Mouse (Mus musculus): Measurements from ENCODE around the gene Slc9a9. TPM values are rescaled to one million over a fixed set of nuclear protein-coding genes. Genes with fewer than 3 reads are reported as not detected.

The Slc9a9 gene
- total and polyA plus RNA-seq, 2 experiments from 2014 or later, result 6.0 to 6.7 TPM

DNA sequence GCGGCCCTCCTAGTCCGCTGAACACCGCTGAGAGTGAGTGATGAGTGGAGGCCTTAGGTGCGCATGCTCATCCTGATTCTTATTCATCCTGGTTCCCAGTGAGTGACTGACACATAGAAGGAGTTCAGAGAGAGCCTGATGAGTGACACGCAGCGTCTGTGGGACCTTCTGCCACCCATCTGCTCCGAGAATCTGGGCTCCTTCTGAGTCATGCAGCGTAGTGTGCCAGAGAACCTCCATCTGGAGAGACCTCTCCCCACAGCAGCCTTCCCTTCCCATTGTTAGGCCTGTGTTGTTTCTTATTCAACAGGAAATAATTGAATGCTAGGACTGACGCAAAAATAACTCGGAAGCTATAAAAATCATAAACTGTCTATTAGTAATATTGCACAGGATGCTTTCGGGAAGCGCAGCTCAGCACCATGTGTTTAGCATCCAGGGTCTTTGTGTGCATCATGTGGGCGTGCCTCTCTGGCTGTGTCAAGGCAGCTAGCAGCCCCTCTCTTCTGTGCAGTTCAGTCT, 498.8 kb downstream of the Slc9a9 start:
- Histone ChIP-seq H3K36me3 (ENCODE audit: insufficient read depth, low read length) (no peaks in the 10 kb centered on the region), H3K9ac (replicated peaks; ENCODE audit: low read length, poor library complexity, severe bottlenecking) (no peak overlapping the region), H3K9me3 (ENCODE audit: low read length) (no peaks in the 10 kb centered on the region), H3K4me3 (ENCODE audit: low read depth, low read length) (no peak overlapping the region), H3K4me1 (ENCODE audit: insufficient read depth, low read length) (no peaks in the 10 kb centered on the region), H3K27ac (ENCODE audit: low read depth, low read length) (no peak overlapping the region), H3K27me3 (ENCODE audit: insufficient read depth, low read length) (no peaks in the 10 kb centered on the region), H3K4me2 (ENCODE audit: low read depth, low read length, poor library complexity, severe bottlenecking) (no peak overlapping the region)
- 86% methylated on average over 13 of the region's 13 CpGs for WGBS
- DNase-seq (ENCODE audit: low spot score), result peak; percentile 68
- TF ChIP-seq CTCF (IDR thresholded peaks at IDR 0.05), result no peak
- ATAC-seq (ENCODE audit: low FRiP score), result peak; percentile 54; the same call in 1 of the 2 replicates

GRCm38 (mm10) chr9:95178170-95178569, 508.5 kb downstream of the Slc9a9 start:
- ATAC-seq (ENCODE audit: low FRiP score), result no peak
- Histone ChIP-seq H3K4me3 (ENCODE audit: low read depth, low read length) (no peak overlapping the region), H3K36me3 (ENCODE audit: insufficient read depth, low read length) (no peaks in the 10 kb centered on the region), H3K4me2 (ENCODE audit: low read depth, low read length, poor library complexity, severe bottlenecking) (no peak overlapping the region), H3K4me1 (ENCODE audit: insufficient read depth, low read length) (no peaks in the 10 kb centered on the region; the same call in 1 of the 2 replicates), H3K27ac (ENCODE audit: low read depth, low read length) (no peak overlapping the region), H3K27me3 (ENCODE audit: insufficient read depth, low read length) (no peaks in the 10 kb centered on the region), H3K9me3 (ENCODE audit: low read length) (no peaks in the 10 kb centered on the region), H3K9ac (replicated peaks; ENCODE audit: low read length, poor library complexity, severe bottlenecking) (no peak overlapping the region)
- DNase-seq (ENCODE audit: low spot score), result no peak
- WGBS, result 96% methylated on average over 3 of the region's 3 CpGs
- TF ChIP-seq CTCF (IDR thresholded peaks at IDR 0.05), result no peak

- Histone ChIP-seq H3K27ac (ENCODE audit: low read depth, low read length) (no peak overlapping the region), H3K9me3 (ENCODE audit: low read length) (no peaks in the 10 kb centered on the region), H3K27me3 (ENCODE audit: insufficient read depth, low read length) (no peaks in the 10 kb centered on the region), H3K36me3 (ENCODE audit: insufficient read depth, low read length) (no peaks in the 10 kb centered on the region), H3K4me2 (ENCODE audit: low read depth, low read length, poor library complexity, severe bottlenecking) (no peak overlapping the region), H3K4me3 (ENCODE audit: low read depth, low read length) (no peak overlapping the region), H3K9ac (replicated peaks; ENCODE audit: low read length, poor library complexity, severe bottlenecking) (no peak overlapping the region), H3K4me1 (ENCODE audit: insufficient read depth, low read length) (no peaks in the 10 kb centered on the region; the same call in 1 of the 2 replicates)
- WGBS, result 74% methylated on average over 2 of the region's 2 CpGs
- TF ChIP-seq CTCF (IDR thresholded peaks at IDR 0.05), result no peak
- ATAC-seq (ENCODE audit: low FRiP score) (no peak), DNase-seq (ENCODE audit: low spot score) (no peak)
Measured at GRCm38 (mm10) chr9:95180005-95180404, 510.3 kb downstream of the Slc9a9 start.

DNA sequence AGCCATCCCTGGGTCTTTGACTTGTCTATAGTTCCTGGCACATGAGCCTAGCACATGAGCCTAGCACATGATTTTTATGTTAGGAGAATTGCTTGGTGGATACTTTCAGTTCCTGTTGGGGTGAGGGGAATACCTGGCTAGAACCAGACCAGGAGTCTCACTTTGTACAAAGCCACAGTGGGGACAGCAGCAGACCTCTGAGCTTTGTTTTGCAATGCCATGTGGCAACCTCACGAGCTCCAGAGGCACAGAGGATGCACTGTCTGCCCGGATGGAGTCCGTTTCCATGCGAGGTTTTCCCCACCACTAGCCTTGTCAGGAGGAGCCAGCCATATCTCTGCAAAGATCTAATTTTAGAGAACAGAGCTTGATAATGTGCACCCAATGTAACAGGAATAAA, 510.9 kb downstream of the Slc9a9 start:
- no peaks in the 10 kb centered on the region for H3K36me3 ChIP-seq (ENCODE audit: insufficient read depth, low read length)
- 69% methylated on average over 4 of the region's 4 CpGs for WGBS
- H3K27ac ChIP-seq (ENCODE audit: low read depth, low read length), result no peak overlapping the region
- no peaks in the 10 kb centered on the region; the same call in 1 of the 2 replicates for H3K4me1 ChIP-seq (ENCODE audit: insufficient read depth, low read length)
- H3K4me3 ChIP-seq (ENCODE audit: low read depth, low read length), result no peak overlapping the region
- H3K9me3 ChIP-seq (ENCODE audit: low read length), result no peaks in the 10 kb centered on the region
- TF ChIP-seq CTCF (IDR thresholded peaks at IDR 0.05), result no peak
- no peak overlapping the region for H3K4me2 ChIP-seq (ENCODE audit: low read depth, low read length, poor library complexity, severe bottlenecking)
- ATAC-seq (ENCODE audit: low FRiP score) (no peak), DNase-seq (ENCODE audit: low spot score) (no peak)
- no peaks in the 10 kb centered on the region for H3K27me3 ChIP-seq (ENCODE audit: insufficient read depth, low read length)
- no peak overlapping the region for H3K9ac ChIP-seq (replicated peaks; ENCODE audit: low read length, poor library complexity, severe bottlenecking)

GRCm38 (mm10) chr9:95181241-95182043, 511.7 kb downstream of the Slc9a9 start:
- TF ChIP-seq CTCF (IDR thresholded peaks at IDR 0.05), result no peak
- WGBS, result 49% methylated on average over 13 of the region's 13 CpGs
- DNase-seq (ENCODE audit: low spot score), result peak; percentile 25

GRCm38 (mm10) chr9:95182272-95182671, 512.6 kb downstream of the Slc9a9 start:
- no peak for DNase-seq (ENCODE audit: low spot score)
- Histone ChIP-seq H3K27ac (ENCODE audit: low read depth, low read length) (no peak overlapping the region), H3K9me3 (ENCODE audit: low read length) (no peaks in the 10 kb centered on the region), H3K36me3 (ENCODE audit: insufficient read depth, low read length) (no peaks in the 10 kb centered on the region), H3K9ac (replicated peaks; ENCODE audit: low read length, poor library complexity, severe bottlenecking) (no peak overlapping the region), H3K4me3 (ENCODE audit: low read depth, low read length) (no peak overlapping the region), H3K4me2 (ENCODE audit: low read depth, low read length, poor library complexity, severe bottlenecking) (no peak overlapping the region), H3K27me3 (ENCODE audit: insufficient read depth, low read length) (no peaks in the 10 kb centered on the region), H3K4me1 (ENCODE audit: insufficient read depth, low read length) (no peaks in the 10 kb centered on the region; the same call in 1 of the 2 replicates)
- ATAC-seq (ENCODE audit: low FRiP score), result peak; percentile 26; the same call in 1 of the 2 replicates
- WGBS, result 83% methylated on average over 7 of the region's 7 CpGs
- no peak for TF ChIP-seq CTCF (IDR thresholded peaks at IDR 0.05)

More at GRCm38 (mm10) chr9:95181241-95182043, 511.7 kb downstream of the Slc9a9 start:
- Histone ChIP-seq H3K9ac (replicated peaks; ENCODE audit: low read length, poor library complexity, severe bottlenecking) (no peak overlapping the region), H3K4me3 (ENCODE audit: low read depth, low read length) (no peak overlapping the region), H3K4me1 (ENCODE audit: insufficient read depth, low read length) (no peaks in the 10 kb centered on the region; the same call in 1 of the 2 replicates), H3K36me3 (ENCODE audit: insufficient read depth, low read length) (no peaks in the 10 kb centered on the region), H3K9me3 (ENCODE audit: low read length) (no peaks in the 10 kb centered on the region), H3K27me3 (ENCODE audit: insufficient read depth, low read length) (no peaks in the 10 kb centered on the region), H3K27ac (ENCODE audit: low read depth, low read length) (no peak overlapping the region), H3K4me2 (ENCODE audit: low read depth, low read length, poor library complexity, severe bottlenecking) (no peak overlapping the region)
- ATAC-seq (ENCODE audit: low FRiP score), result no peak
